Mouse (Mus musculus) testis, adult 2 months (tissue): ENCODE data around the gene Fto.

ENCODE experiments used
- CTCF ChIP-seq: fragments of 200-500 bp; IDR thresholded peaks from 2 replicates; pipeline ENCODE4 v1.5.1; 2012; ENCODE audit warnings: low read depth, mild to moderate bottlenecking, inconsistent platforms, low read length, moderate library complexity; ENCODE audit not compliant: control insufficient read depth, insufficient read depth, insufficient replicate concordance
- POLR2A ChIP-seq: fragments of 200-500 bp; IDR thresholded peaks from 2 replicates; pipeline ENCODE4 v1.6.1; 2012; ENCODE audit warnings: low read depth, mild to moderate bottlenecking, inconsistent platforms, low read length, moderate library complexity; ENCODE audit not compliant: control insufficient read depth

GRCm38 (mm10) chr8:91611191-91611590 is 297.9 kb downstream of the Fto start:
- TF ChIP-seq CTCF: no peak
- TF ChIP-seq POLR2A: no peak
